Mouse (Mus musculus) heart, embryonic 12.5 days (tissue): ENCODE measurements around the gene Alpi. TPM values are rescaled to one million over a fixed set of nuclear protein-coding genes. Genes with fewer than 3 reads are reported as not detected.

Experiments used
- ATAC-seq: fragments of 200-750 bp; cut with Nextera tagmentation; 2 replicates; pipeline ENCODE4 v1.8.0; 2017; ENCODE audit warnings: moderate TSS enrichment, moderate library complexity; ENCODE audit not compliant: insufficient number of reproducible peaks, low FRiP score
- H3K27ac ChIP-seq: fragments of 300-500 bp; sonication (generic); 2 replicates; pipeline ENCODE4 v1.5.1; 2016; ENCODE audit warnings: mild to moderate bottlenecking, moderate library complexity; ENCODE audit not compliant: poor library complexity, severe bottlenecking
- H3K27me3 ChIP-seq: fragments of 300-500 bp; sonication (generic); replicated peaks from 2 replicates; pipeline ENCODE4 v1.6.1; 2016; ENCODE audit warnings: mild to moderate bottlenecking, moderate library complexity
- H3K36me3 ChIP-seq: fragments of 300-500 bp; sonication (generic); 2 replicates; pipeline ENCODE4 v1.6.1; 2016; ENCODE audit warnings: mild to moderate bottlenecking, moderate library complexity
- H3K4me1 ChIP-seq: fragments of 300-500 bp; sonication (generic); replicated peaks from 2 replicates; pipeline ENCODE4 v1.6.1; 2016; ENCODE audit warnings: mild to moderate bottlenecking
- H3K4me2 ChIP-seq: fragments of 300-500 bp; sonication (generic); 2 replicates; pipeline ENCODE4 v1.6.1; 2016; ENCODE audit warnings: mild to moderate bottlenecking, moderate library complexity
- H3K4me3 ChIP-seq: fragments of 300-500 bp; sonication (generic); 2 replicates; pipeline ENCODE4 v1.5.1; 2016; ENCODE audit warnings: mild to moderate bottlenecking
- H3K9ac ChIP-seq: fragments of 300-500 bp; sonication (generic); 2 replicates; pipeline ENCODE4 v1.6.1; 2016; ENCODE audit warnings: mild to moderate bottlenecking, moderate library complexity
- H3K9me3 ChIP-seq: fragments of 300-500 bp; sonication (generic); replicated peaks from 2 replicates; pipeline ENCODE4 v1.6.1; 2016; ENCODE audit warnings: mild to moderate bottlenecking, moderate library complexity
- WGBS: fragments of 180-500 bp; shearing (Covaris S2); methylation state at CpG from one replicate; pipeline ENCODE4 v1.1.7; 2016; 5-methylcytosine and 5-hydroxymethylcytosine counted together
- polyA plus RNA-seq: library from polyadenylated mRNA; unstranded; fragments of >200 nt; fragmentation: Nextera tagmentation; extraction: Ambion mirVana; gene quantifications from 2 replicates; pipeline ENCODE4 v1.2.1, GENCODE M21; 2016

Alpi gene
- polyA plus RNA-seq, 1 experiment from 2014 or later: not detected

GRCm38 (mm10) chr1:87059042-87059665 is 42.3 kb downstream of the Alpi start:
- Histone ChIP-seq H3K4me1 (no peaks in the 10 kb centered on the region), H3K4me3 (no peak overlapping the region), H3K9ac (no peak overlapping the region), H3K9me3 (0 out of 2 replicates have a peak, but pooled peaks cover 7% of the 10 kb centered on the region), H3K27me3 (no peaks in the 10 kb centered on the region), H3K27ac (no peak overlapping the region), H3K4me2 (no peak overlapping the region), H3K36me3 (no peaks in the 10 kb centered on the region)
- 72% methylated on average over 8 of the region's 8 CpGs for WGBS
- ATAC-seq: no peak

- ATAC-seq: no peak
- H3K9me3 ChIP-seq: 0 out of 2 replicates have a peak, but pooled peaks cover under 1% of the 10 kb centered on the region
- H3K36me3 ChIP-seq: no peaks in the 10 kb centered on the region
- no peak overlapping the region for H3K4me2 ChIP-seq
- 70% methylated on average over 4 of the region's 4 CpGs for WGBS
- no peak overlapping the region for H3K9ac ChIP-seq
- H3K27ac ChIP-seq: no peak overlapping the region
- H3K4me1 ChIP-seq: no peaks in the 10 kb centered on the region
- no peak overlapping the region for H3K4me3 ChIP-seq
- no peaks in the 10 kb centered on the region for H3K27me3 ChIP-seq
Measured at GRCm38 (mm10) chr1:87057075-87057474, 44.3 kb downstream of the Alpi start.

- Histone ChIP-seq H3K36me3 (peaks cover 6% of the 10 kb centered on the region; the same call in 1 of the 2 replicates), H3K4me3 (no peak overlapping the region), H3K4me2 (no peak overlapping the region), H3K27ac (no peak overlapping the region), H3K4me1 (no peaks in the 10 kb centered on the region), H3K9me3 (no peaks in the 10 kb centered on the region), H3K9ac (no peak overlapping the region), H3K27me3 (no peaks in the 10 kb centered on the region)
- no peak for ATAC-seq
- WGBS: 74% methylated on average over 4 of the region's 4 CpGs
Measured at GRCm38 (mm10) chr1:87051369-87051768, 50.0 kb downstream of the Alpi start.

- Histone ChIP-seq H3K9ac (no peak overlapping the region), H3K27ac (no peak overlapping the region), H3K36me3 (peaks cover 6% of the 10 kb centered on the region; the same call in 1 of the 2 replicates), H3K4me3 (no peak overlapping the region), H3K4me1 (no peaks in the 10 kb centered on the region), H3K27me3 (no peaks in the 10 kb centered on the region), H3K9me3 (no peaks in the 10 kb centered on the region), H3K4me2 (no peak overlapping the region)
- WGBS: 64% methylated on average over 1 of the region's 1 CpGs
- ATAC-seq: no peak
Measured at GRCm38 (mm10) chr1:87050700-87051099, 50.7 kb downstream of the Alpi start.

GRCm38 (mm10) chr1:87050072-87050471 is 51.3 kb downstream of the Alpi start:
- ATAC-seq: no peak
- Histone ChIP-seq H3K9ac (no peak overlapping the region), H3K4me2 (no peak overlapping the region), H3K27ac (no peak overlapping the region), H3K4me3 (no peak overlapping the region), H3K27me3 (no peaks in the 10 kb centered on the region), H3K36me3 (peaks cover 7% of the 10 kb centered on the region; the same call in 1 of the 2 replicates), H3K9me3 (no peaks in the 10 kb centered on the region), H3K4me1 (no peaks in the 10 kb centered on the region)
- WGBS: 69% methylated on average over 3 of the region's 3 CpGs

Other genes with a start within 250 kb of the Alpi start
- not detected in 2 replicates for gene Alppl2, start 11.7 kb downstream of the Alpi start, polyA plus RNA-seq
- not detected in 2 replicates for gene Akp3, start 23.4 kb upstream of the Alpi start, polyA plus RNA-seq
- gene Ecel1, start 54.9 kb upstream of the Alpi start, polyA plus RNA-seq: 0.22 and 0.50 TPM in 2 replicates
- gene Prss56, start 81.7 kb upstream of the Alpi start, polyA plus RNA-seq: not detected in 2 replicates
- gene Chrnd, start 89.0 kb upstream of the Alpi start, polyA plus RNA-seq: 0.08 TPM in 1 of 2 replicates, not detected in the other
- gene Chrng, start 103.1 kb upstream of the Alpi start, polyA plus RNA-seq: 0.73 and 1.8 TPM in 2 replicates
- 141 and 145 TPM in 2 replicates for gene Eif4e2, start 112.3 kb upstream of the Alpi start, polyA plus RNA-seq
- gene Efhd1, start 162.8 kb upstream of the Alpi start, polyA plus RNA-seq: 0.10 and 0.47 TPM in 2 replicates
- 31.4 and 35.1 TPM in 2 replicates for gene Gigyf2, start 225.4 kb upstream of the Alpi start, polyA plus RNA-seq